Mouse (Mus musculus) stomach, adult 2 months (tissue): ENCODE measurements around the gene Fthl17e. TPM values are rescaled to one million over a fixed set of nuclear protein-coding genes. Genes with fewer than 3 reads are reported as not detected.

Source experiments
- polyA plus RNA-seq: library from polyadenylated mRNA; depleted of rRNA; stranded (reverse); fragments of >200 nt; gene quantifications from 2 replicates; pipeline ENCODE4 v1.2.3, GENCODE M21; 2012; rRNA removed

Fthl17e gene
- not detected in 2 replicates for polyA plus RNA-seq

DNA sequence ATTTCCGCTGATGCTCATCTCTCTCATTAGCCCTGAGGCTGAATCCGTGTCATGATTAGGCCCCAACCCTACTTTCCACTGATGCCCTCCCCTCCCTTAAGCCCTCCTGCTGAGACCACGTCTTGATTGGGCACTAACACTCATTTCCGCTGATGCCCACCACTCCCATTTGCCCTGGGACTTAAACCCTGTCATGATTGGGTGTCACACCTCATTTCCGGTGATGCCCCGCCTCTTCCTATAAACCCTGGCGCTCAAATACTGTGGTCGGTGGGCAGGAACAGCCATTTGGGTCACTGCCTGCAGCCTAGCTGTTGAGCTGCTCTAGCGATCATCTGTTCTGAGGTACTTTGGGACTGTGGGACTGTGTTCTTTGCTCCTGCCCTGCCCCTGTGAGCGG, at the start of gene Fthl17e:
Gene Fthl17e, plus strand, starts transcription at position 301 of the 400 bp plus-strand sequence.

DNA sequence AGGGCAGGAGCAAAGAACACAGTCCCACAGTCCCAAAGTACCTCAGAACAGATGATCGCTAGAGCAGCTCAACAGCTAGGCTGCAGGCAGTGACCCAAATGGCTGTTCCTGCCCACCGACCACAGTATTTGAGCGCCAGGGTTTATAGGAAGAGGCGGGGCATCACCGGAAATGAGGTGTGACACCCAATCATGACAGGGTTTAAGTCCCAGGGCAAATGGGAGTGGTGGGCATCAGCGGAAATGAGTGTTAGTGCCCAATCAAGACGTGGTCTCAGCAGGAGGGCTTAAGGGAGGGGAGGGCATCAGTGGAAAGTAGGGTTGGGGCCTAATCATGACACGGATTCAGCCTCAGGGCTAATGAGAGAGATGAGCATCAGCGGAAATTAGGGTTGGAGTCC, 46.6 kb upstream of the Fthl17e start, which contains the start of gene Fthl17d:
Gene Fthl17d, minus strand, starts transcription at position 101 of the 400 bp plus-strand sequence.

DNA sequence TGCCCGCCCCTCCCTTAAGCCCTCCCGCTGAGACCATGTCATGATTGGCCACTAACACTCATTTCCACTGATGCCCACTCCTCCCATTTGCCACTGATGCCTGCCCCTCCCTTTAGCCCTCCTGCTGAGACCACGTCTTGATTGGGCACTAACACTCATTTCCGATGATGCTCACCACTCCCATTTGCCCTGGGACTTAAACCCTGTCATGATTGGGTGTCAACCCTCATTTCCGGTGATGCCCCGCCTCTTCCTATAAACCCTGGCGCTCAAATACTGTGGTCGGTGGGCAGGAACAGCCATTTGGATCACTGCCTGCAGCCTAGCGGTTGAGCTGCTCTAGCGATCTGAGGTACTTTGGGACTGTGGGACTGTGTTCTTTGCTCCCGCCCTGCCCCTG, 29.4 kb downstream of the Fthl17e start, which contains the start of gene Fthl17f:
Gene Fthl17f, plus strand, starts transcription at position 301 of the 400 bp plus-strand sequence.

Other genes with a start within 250 kb of the Fthl17e start
- not detected in 2 replicates for gene Ssxb5, start 229.8 kb upstream of the Fthl17e start, polyA plus RNA-seq
- not detected in 2 replicates for gene Gm6592, start 189.5 kb upstream of the Fthl17e start, polyA plus RNA-seq
- not detected in 2 replicates for gene Gm5751, start 159.2 kb upstream of the Fthl17e start, polyA plus RNA-seq
- 2.4 TPM in 2 replicates for gene B630019K06Rik, start 141.1 kb upstream of the Fthl17e start, polyA plus RNA-seq
- not detected in 2 replicates for gene Fthl17b, start 70.5 kb upstream of the Fthl17e start, polyA plus RNA-seq
- gene Fthl17c, start 56.9 kb upstream of the Fthl17e start, polyA plus RNA-seq: not detected in 2 replicates
- not detected in 2 replicates for gene Fthl17d, start 46.7 kb upstream of the Fthl17e start, polyA plus RNA-seq
- gene Fthl17f, start 29.5 kb downstream of the Fthl17e start, polyA plus RNA-seq: not detected in 2 replicates
- gene 4930402K13Rik, start 71.1 kb downstream of the Fthl17e start, polyA plus RNA-seq: not detected in 2 replicates
- gene Lancl3, start 166.4 kb downstream of the Fthl17e start, polyA plus RNA-seq: 0.16 TPM in 2 replicates
- not detected in 2 replicates for gene Gm14862, start 223.4 kb downstream of the Fthl17e start, polyA plus RNA-seq
- 1.3 and 1.6 TPM in 2 replicates for gene Xk, start 239.3 kb downstream of the Fthl17e start, polyA plus RNA-seq